Mouse (Mus musculus) CH12.LX (cell line): Measurements from ENCODE around the gene Elovl6.

Source experiments
- CTCF ChIP-seq, 2 experiments: IDR thresholded peaks in 1 of 2; conservative IDR thresholded peaks in 1 of 2; 2 replicates each; pipeline ENCODE4 v1.5.1; 2011 to 2012; ENCODE audit warnings: low read depth in 2 of 2, low read length in 2 of 2, improper control_type of control experiment in 1 of 2, inconsistent platforms in 1 of 2, mild to moderate bottlenecking in 1 of 2, moderate library complexity in 1 of 2
- EP300 ChIP-seq: IDR thresholded peaks from 2 replicates; pipeline ENCODE4 v1.6.1; 2011; ENCODE audit warnings: low read length, improper control_type of control experiment
- ETS1 ChIP-seq: conservative IDR thresholded peaks from 2 replicates; pipeline ENCODE4 v1.6.1; 2012; ENCODE audit warnings: low read depth, mild to moderate bottlenecking, inconsistent platforms, low read length, improper control_type of control experiment, moderate library complexity
- JUND ChIP-seq: conservative IDR thresholded peaks from 2 replicates; pipeline ENCODE4 v1.6.1; 2011; ENCODE audit warnings: low read depth, low read length, improper control_type of control experiment
- MXI1 ChIP-seq: IDR thresholded peaks from 2 replicates; pipeline ENCODE4 v1.6.1; 2011; ENCODE audit warnings: mild to moderate bottlenecking, low read depth, low read length, improper control_type of control experiment
- NRF1 ChIP-seq: IDR thresholded peaks from 2 replicates; pipeline ENCODE4 v1.6.1; 2014; ENCODE audit warnings: low read depth, mild to moderate bottlenecking, inconsistent platforms, low read length, improper control_type of control experiment, moderate library complexity
- POLR2A ChIP-seq: IDR thresholded peaks from 2 replicates; pipeline ENCODE4 v1.6.1; 2011; ENCODE audit warnings: low read depth, mild to moderate bottlenecking, improper control_type of control experiment, low read length
- POLR2AphosphoS2 ChIP-seq: IDR thresholded peaks from 2 replicates; pipeline ENCODE4 v1.6.1; 2011; ENCODE audit warnings: low read depth, low read length, improper control_type of control experiment
- RCOR1 ChIP-seq: conservative IDR thresholded peaks from 2 replicates; pipeline ENCODE4 v1.6.1; 2012; ENCODE audit warnings: low read depth, mild to moderate bottlenecking, inconsistent platforms, low read length, improper control_type of control experiment
- ZKSCAN1 ChIP-seq: IDR thresholded peaks from 2 replicates; pipeline ENCODE4 v1.6.1; 2012; ENCODE audit warnings: low read depth, inconsistent platforms, low read length, improper control_type of control experiment, borderline replicate concordance

DNA sequence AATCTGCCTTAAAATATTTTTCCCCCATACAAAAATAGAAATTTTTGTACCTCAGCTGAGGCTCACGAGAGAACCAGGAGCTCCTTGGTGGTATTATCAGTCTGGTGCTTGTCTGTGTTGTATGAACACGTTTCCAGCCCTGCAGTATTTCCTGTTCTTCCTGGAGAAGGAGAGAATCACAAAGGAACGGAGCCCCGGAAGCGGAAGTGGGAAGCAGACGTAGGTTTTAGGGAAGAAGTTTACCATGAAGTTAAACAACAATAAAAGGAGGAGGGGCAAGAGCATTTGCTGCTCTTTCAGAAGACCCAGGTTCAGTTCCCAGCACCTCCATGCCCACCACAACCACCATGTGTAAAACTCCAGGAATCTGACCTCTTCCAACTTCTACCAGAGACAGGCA, 44.4 kb downstream of the Elovl6 start:
- TF ChIP-seq POLR2AphosphoS2 (no peak), CTCF (conservative IDR thresholded peaks at IDR 0.05 in 1 of 2, IDR thresholded peaks at IDR 0.05 in 1 of 2; ENCODE audit: low read depth in 2 of 2, low read length in 2 of 2) (no peak), MXI1 (no peak), POLR2A (no peak), RCOR1 (no peak), ZKSCAN1 (no peak), NRF1 (no peak), ETS1 (no peak), EP300 (no peak), JUND (no peak)
